Mouse (Mus musculus) limb, embryonic 10.5 days (tissue): ENCODE results near the gene Itprip. TPM values are rescaled to one million over a fixed set of nuclear protein-coding genes. Genes with fewer than 3 reads are reported as not detected.
A peak's percentile ranks its signal among the peaks of the same experiment; 100 is the strongest.

Experiments
- DNase-seq: peaks from one replicate; pipeline ENCODE4 v3.0.0-alpha.2; 2017; ENCODE audit warnings: low spot score
- H3K27ac ChIP-seq: fragments of 300-500 bp; sonication (generic); 2 replicates; pipeline ENCODE4 v1.5.1; 2016; ENCODE audit warnings: mild to moderate bottlenecking
- H3K27me3 ChIP-seq: fragments of 300-500 bp; sonication (generic); 2 replicates; pipeline ENCODE4 v1.6.1; 2016; ENCODE audit warnings: low read depth, mild to moderate bottlenecking; ENCODE audit not compliant: poor library complexity, severe bottlenecking
- H3K36me3 ChIP-seq: fragments of 300-500 bp; sonication (generic); 2 replicates; pipeline ENCODE4 v1.6.1; 2016; ENCODE audit warnings: mild to moderate bottlenecking, moderate library complexity
- H3K4me1 ChIP-seq: fragments of 300-500 bp; sonication (generic); 2 replicates; pipeline ENCODE4 v1.6.1; 2016
- H3K4me3 ChIP-seq: fragments of 300-500 bp; sonication (generic); 2 replicates; pipeline ENCODE4 v1.5.1; 2016; ENCODE audit warnings: mild to moderate bottlenecking, moderate library complexity
- H3K9me3 ChIP-seq: fragments of 300-500 bp; sonication (generic); replicated peaks from 2 replicates; pipeline ENCODE4 v1.6.1; 2016; ENCODE audit warnings: mild to moderate bottlenecking
- WGBS: fragments of 180-500 bp; shearing (Covaris S2); methylation state at CpG from one replicate; pipeline ENCODE4 v1.1.7; 2016; 5-methylcytosine and 5-hydroxymethylcytosine counted together
- polyA plus RNA-seq: library from polyadenylated mRNA; unstranded; fragments of >200 nt; fragmentation: Nextera tagmentation; extraction: Ambion mirVana; gene quantifications from 2 replicates; pipeline ENCODE4 v1.2.1, GENCODE M21; 2016

Gene Itprip
- polyA plus RNA-seq, 1 experiment from 2014 or later = 27.5 TPM

DNA sequence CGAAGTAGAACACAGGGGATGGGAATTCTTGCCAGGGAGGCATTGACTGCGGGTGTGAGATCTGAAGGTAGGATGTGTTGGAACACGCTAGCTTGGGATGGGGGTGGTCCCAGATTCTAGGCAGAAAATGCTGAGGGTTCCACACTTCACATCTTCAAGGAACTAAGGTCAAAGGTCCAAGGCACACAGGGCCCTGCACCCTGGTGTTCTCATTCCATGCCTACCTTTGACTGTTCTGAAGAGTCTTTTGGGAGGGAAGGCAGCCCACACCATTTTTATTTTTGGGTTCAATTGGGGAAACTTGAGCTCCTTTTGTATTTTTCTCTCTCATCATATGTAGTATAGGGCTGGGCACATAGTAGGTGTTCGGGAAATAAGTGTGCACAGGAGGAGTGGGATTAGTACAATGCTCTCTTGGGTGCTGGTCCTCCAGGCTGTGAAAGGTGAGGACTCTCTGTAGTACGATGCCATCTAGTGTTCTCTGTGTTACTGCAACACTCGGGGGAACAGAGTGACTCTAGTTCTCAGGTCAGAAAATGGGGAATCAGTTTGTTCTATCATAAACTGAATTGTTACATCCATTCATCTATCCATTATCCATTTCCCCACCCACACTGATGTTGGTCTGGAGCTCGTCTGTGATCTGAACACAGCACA lies 13.0 kb upstream of the Itprip start:
- Histone ChIP-seq H3K4me1 (peaks cover 3% of the 10 kb centered on the region; the same call in 1 of the 2 replicates), H3K4me3 (no peak overlapping the region), H3K36me3 (no peaks in the 10 kb centered on the region), H3K27ac (no peak overlapping the region), H3K27me3 (no peaks in the 10 kb centered on the region), H3K9me3 (no peaks in the 10 kb centered on the region)
- 47% methylated on average over 7 of the region's 7 CpGs for WGBS
- no peak for DNase-seq

DNA sequence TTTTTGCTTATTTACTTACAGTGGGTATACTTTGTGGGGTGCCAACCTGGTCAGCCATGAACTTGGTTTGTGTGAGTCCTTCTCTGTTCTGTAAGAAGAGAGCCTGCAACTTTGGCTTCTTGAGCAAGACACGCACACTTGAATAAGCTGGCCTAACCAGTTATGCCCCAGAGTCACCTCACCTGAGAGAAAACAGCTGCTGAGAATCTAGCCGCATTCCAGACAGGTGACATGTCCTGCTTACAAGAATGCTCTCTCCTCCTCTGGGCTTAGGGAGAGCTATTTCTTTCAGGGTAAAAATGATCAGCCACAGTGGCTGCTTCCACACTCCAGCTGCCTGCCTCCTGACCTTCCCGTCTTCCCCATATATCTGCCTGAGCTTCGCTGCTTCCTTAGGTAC lies 9.9 kb upstream of the Itprip start:
- Histone ChIP-seq H3K9me3 (no peaks in the 10 kb centered on the region), H3K27me3 (no peaks in the 10 kb centered on the region), H3K36me3 (no peaks in the 10 kb centered on the region), H3K4me1 (peaks cover 2% of the 10 kb centered on the region; the same call in 1 of the 2 replicates), H3K4me3 (no peak overlapping the region), H3K27ac (no peak overlapping the region)
- DNase-seq = no peak
- WGBS = 82% methylated on average over 4 of the region's 4 CpGs

DNA sequence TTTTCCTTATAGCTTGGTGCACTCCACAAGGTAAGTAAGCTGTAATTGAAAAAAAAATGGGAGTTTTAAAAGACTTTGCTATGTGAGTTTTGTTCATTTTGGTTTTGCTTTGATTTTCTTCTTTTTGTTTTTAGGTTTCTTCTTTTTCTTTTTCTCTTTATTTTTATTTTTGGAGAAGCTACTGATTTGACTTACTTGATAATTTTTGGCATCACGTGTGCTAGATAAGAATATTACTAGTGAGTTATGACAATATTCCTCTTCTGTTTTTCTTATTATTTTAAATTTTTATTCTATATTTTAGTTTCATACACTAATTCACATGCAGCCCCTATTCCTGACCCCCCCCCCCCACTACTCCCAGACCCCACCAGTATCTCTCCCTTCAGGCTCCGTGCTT lies 7.9 kb upstream of the Itprip start:
- no peak for DNase-seq

DNA sequence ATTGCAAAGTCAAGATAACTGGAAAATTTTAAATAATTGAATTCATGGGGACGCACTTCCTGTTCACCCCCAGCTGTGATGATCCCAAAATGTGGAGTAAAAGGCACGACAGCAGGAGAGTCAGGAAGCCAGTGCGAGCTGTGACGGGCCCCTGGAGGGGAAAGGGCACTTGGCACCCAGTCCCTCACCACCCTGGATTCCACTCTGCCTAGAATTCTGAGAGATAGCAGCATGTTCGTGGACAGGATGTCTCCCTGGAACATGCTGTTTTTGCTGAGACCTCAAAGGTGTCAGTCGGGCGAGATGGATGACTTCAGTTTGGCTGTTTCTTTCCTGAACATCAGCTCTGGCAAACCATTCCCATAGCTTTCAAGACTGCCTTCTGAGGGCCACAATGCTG lies 6.7 kb upstream of the Itprip start:
- no peaks in the 10 kb centered on the region for H3K27me3 ChIP-seq
- no peaks in the 10 kb centered on the region for H3K36me3 ChIP-seq
- H3K27ac ChIP-seq = no peak overlapping the region
- DNase-seq = no peak
- no peaks in the 10 kb centered on the region for H3K4me1 ChIP-seq
- no peak overlapping the region for H3K4me3 ChIP-seq
- WGBS = 78% methylated on average over 7 of the region's 7 CpGs
- H3K9me3 ChIP-seq = no peaks in the 10 kb centered on the region

More for the DNA sequence above, 7.9 kb upstream of the Itprip start:
- WGBS = 94% methylated on average over 2 of the region's 2 CpGs
- Histone ChIP-seq H3K36me3 (no peaks in the 10 kb centered on the region), H3K4me3 (no peak overlapping the region), H3K9me3 (no peaks in the 10 kb centered on the region), H3K27me3 (no peaks in the 10 kb centered on the region), H3K4me1 (no peaks in the 10 kb centered on the region), H3K27ac (no peak overlapping the region)

DNA sequence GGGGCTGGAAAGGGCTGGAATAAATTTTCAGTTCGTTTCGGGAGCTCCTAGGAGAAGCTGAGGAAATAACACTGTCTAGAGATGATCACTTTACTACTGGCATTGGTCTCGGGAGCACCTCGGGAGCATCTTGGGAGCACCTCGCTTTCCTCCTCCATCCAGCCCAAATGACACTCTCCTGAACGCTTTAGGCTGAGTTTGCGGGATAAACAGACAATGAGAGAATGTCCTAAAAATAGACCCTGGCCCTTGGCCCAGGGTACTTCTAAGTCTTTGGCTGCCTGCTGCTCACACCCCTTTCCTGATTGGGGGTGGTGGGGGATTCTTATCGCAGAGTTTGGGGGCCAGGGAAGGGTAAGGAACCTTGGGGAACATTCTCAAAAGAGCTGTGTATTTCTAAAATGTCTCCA lies 872 bp upstream of the Itprip start:
- WGBS = 10% methylated on average over 8 of the region's 8 CpGs
- peak overlapping the region; percentile 94 for H3K4me3 ChIP-seq
- peaks cover 32% of the 10 kb centered on the region for H3K4me1 ChIP-seq
- no peaks in the 10 kb centered on the region for H3K27me3 ChIP-seq
- no peaks in the 10 kb centered on the region for H3K36me3 ChIP-seq
- peak; percentile 53 for DNase-seq
- H3K27ac ChIP-seq = peak overlapping the region; percentile 98
- no peaks in the 10 kb centered on the region for H3K9me3 ChIP-seq

DNA sequence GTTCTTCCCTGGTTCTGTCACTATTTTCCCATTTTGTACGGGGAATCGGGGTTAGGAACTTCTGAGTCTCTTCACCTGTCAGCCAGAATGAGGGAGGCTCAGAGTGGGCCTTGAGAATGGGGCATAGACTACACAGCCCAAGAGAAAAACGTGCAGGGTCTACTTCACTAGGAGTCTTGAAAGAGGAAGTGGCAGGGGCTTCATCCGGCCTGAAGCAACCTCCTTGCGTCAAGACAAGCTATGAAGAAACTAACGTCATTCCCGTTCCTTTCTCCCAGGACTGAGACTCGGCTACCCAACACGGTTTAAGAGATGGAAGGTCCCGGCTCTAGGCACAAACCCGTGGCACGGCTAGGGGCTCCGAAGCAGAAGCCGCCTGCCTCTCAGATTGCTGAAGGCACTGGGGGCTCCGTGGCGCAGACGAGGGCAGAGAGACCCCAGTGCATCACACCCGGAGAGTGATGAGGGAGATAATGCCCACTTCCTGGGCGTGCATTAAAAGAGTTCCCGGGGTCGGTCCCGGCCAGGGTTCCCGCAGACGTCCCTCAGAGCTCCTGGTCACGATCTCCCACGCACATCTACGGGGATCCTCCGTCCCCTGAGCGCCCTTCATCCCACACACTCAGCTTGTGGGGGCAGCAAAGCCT lies 521 bp downstream of the Itprip start:
- WGBS = under 1% methylated on average over 29 of the region's 29 CpGs

DNA sequence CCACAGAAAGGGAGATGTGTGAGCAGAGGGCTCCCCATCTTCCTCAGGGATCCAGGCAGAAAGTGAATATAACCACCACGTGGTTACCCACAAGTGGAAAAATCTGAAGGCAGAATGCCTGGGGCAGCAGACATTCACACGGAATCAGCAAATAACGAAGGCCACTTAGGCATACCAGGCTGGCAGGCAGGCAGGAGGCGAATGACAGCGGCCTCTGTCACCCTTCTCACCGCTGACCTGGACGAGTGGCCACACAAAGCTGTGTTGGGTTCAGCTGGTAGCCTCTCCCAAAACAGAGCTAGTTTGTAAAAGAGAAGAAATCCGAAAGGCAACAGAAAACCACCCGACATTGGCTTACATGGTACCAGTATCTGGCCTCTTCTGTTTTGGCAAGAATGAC lies 1.1 kb downstream of the Itprip start:
- H3K4me3 ChIP-seq = peak overlapping the region; percentile 94
- no peaks in the 10 kb centered on the region for H3K27me3 ChIP-seq
- H3K36me3 ChIP-seq = no peaks in the 10 kb centered on the region
- no peaks in the 10 kb centered on the region for H3K9me3 ChIP-seq
- WGBS = 21% methylated on average over 9 of the region's 9 CpGs
- H3K27ac ChIP-seq = peak overlapping the region; percentile 98
- DNase-seq = no peak
- peaks cover 37% of the 10 kb centered on the region for H3K4me1 ChIP-seq

More for the DNA sequence above, 521 bp downstream of the Itprip start:
- H3K4me3 ChIP-seq = peak overlapping the region; percentile 94
- no peaks in the 10 kb centered on the region for H3K36me3 ChIP-seq
- no peak for DNase-seq
- no peaks in the 10 kb centered on the region for H3K9me3 ChIP-seq
- H3K27me3 ChIP-seq = no peaks in the 10 kb centered on the region
- H3K27ac ChIP-seq = peak overlapping the region; percentile 98
- peaks cover 32% of the 10 kb centered on the region for H3K4me1 ChIP-seq

DNA sequence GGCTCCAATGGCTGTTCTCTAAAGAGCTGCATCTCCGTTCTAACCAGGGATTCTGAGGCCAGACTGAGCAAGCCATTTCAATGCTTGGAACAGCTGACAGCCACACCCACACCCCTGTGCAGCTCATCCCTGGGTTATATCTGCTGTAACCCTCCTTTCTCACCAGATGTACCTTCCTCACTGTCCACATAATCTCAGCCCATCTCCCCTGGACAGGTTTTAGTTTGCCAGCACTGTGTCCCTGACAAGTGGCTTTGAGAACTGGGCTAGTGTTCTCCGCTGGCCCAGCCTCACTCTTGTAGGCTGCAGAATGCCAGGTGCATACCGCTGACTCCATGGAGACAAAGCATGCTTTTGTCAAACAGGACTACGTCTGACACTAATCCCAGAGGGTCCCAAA lies 1.7 kb downstream of the Itprip start:
- WGBS = 45% methylated on average over 4 of the region's 4 CpGs

DNA sequence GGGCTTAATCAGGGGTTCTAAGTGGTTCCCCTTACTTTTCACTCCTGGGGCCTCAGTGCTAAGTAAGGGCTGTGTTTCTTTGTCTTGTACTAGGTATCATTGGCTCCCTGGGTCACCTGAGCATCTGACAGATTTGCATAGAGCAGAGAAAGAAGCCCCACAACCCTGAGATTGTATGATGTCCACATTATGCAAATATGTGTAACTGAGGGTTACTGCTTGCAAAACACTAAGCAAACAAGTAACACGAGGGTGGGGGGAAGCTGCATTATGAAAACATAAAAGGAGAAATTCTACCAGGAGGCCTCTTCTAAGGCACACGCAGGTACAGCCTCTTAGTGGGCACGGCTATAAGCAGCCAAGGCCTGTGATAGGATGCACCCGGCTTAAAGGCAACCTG lies 3.8 kb downstream of the Itprip start:
- no peaks in the 10 kb centered on the region for H3K27me3 ChIP-seq
- H3K36me3 ChIP-seq = peaks cover 17% of the 10 kb centered on the region
- 88% methylated on average over 4 of the region's 4 CpGs for WGBS
- no peak for DNase-seq
- no peak overlapping the region for H3K4me3 ChIP-seq
- H3K27ac ChIP-seq = no peak overlapping the region
- H3K4me1 ChIP-seq = peaks cover 49% of the 10 kb centered on the region
- H3K9me3 ChIP-seq = no peaks in the 10 kb centered on the region

More for the DNA sequence above, 1.7 kb downstream of the Itprip start:
- Histone ChIP-seq H3K27me3 (no peaks in the 10 kb centered on the region), H3K9me3 (no peaks in the 10 kb centered on the region), H3K36me3 (peaks cover under 1% of the 10 kb centered on the region; the same call in 1 of the 2 replicates), H3K4me1 (peaks cover 40% of the 10 kb centered on the region), H3K4me3 (peak overlapping the region; percentile 94), H3K27ac (no peak overlapping the region)
- no peak for DNase-seq

DNA sequence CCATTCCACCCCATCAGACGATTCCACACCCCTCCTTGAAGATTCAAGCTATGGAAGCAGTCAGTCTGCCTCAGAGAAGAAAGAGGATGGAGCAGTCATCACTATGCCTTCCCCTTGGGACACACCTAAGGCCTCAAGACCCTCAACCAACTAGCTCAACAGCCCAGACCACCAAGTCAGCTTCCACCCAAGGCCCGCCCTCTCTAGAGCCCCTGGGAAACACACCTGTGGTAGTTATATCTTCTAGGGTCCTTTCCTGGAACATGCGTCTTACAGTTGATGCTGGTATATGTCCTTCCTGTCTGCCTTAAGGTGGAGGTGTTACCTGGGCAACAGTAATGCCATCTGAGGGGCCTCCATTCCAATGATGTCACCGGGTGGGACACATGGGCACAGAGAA lies 4.9 kb downstream of the Itprip start:
- Histone ChIP-seq H3K9me3 (no peaks in the 10 kb centered on the region), H3K4me3 (no peak overlapping the region), H3K27me3 (no peaks in the 10 kb centered on the region), H3K4me1 (peaks cover 54% of the 10 kb centered on the region), H3K36me3 (peaks cover 17% of the 10 kb centered on the region), H3K27ac (no peak overlapping the region)
- 93% methylated on average over 4 of the region's 4 CpGs for WGBS
- DNase-seq = no peak

DNA sequence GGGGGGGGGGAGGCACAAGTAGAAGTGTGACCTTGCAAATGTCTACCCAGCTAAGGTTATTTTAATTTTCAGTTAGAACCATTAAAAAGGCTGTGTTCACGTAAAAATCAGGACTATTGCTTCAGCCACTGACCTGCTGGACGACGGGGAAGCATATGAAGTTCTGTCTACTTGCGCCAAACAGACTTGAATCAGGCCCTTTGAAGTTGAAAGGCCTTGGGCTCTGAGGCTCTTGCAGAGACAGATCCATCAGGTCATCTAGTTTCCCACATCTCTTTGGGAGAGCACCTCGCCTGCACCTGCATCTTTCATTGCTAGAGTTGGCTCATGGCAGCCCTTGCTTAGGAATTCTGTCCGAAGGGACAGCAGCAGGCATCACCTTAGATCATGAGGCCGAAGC lies 5.8 kb downstream of the Itprip start:
- H3K4me3 ChIP-seq = no peak overlapping the region
- H3K27me3 ChIP-seq = no peaks in the 10 kb centered on the region
- no peak for DNase-seq
- H3K9me3 ChIP-seq = no peaks in the 10 kb centered on the region
- peaks cover 60% of the 10 kb centered on the region for H3K4me1 ChIP-seq
- H3K36me3 ChIP-seq = peaks cover 17% of the 10 kb centered on the region
- no peak overlapping the region for H3K27ac ChIP-seq
- 71% methylated on average over 7 of the region's 7 CpGs for WGBS

DNA sequence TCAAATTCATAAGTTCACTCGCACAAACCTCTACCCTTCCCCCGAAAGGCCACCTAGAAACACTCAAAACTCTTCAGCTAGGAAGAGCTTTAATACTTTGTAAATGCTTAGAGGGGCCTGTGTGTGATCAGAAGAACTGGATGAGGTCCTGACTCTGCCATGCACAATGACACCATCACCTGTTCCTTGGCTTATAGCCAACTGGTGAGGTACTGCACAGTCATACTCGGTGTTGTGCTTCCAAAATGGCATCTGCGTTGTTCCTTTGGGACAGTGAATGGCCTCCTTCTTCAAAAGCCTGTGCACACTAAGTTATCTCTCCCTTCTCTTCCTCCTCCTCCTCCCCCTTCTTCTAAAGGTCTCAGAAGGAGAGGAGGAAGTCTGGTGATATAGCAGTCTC lies 8.3 kb downstream of the Itprip start:
- 94% methylated on average over 4 of the region's 4 CpGs for WGBS
- no peaks in the 10 kb centered on the region for H3K27me3 ChIP-seq
- peaks cover 27% of the 10 kb centered on the region for H3K36me3 ChIP-seq
- H3K27ac ChIP-seq = peak overlapping the region; percentile 98
- H3K4me3 ChIP-seq = no peak overlapping the region
- H3K9me3 ChIP-seq = no peaks in the 10 kb centered on the region
- H3K4me1 ChIP-seq = peaks cover 45% of the 10 kb centered on the region
- DNase-seq = no peak

DNA sequence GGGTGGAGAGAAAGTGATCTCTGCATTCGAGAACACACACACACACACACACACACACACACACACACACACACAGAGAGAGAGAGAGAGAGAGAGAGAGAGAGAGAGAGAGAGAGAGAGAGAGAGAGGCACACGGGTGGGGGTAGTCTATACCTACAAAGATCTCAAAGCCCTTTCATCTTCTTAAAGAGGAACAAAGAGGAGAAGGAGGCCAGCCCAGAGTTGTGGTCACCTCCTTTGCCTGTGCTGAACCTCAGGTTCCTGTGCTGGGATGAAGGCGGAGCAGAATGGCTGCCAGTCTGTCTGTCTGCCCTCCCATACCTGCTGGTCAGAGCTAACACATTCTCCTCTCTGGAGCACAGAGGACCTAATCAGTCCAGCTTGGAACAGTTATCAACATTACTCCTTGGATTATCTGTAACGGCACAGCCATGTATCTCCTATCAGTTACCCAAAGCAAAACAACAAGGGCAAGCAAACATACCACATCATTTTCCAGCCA lies 8.9 kb downstream of the Itprip start:
- no peaks in the 10 kb centered on the region for H3K27me3 ChIP-seq
- H3K4me3 ChIP-seq = peak overlapping the region; percentile 52
- no peaks in the 10 kb centered on the region for H3K9me3 ChIP-seq
- H3K36me3 ChIP-seq = peaks cover 32% of the 10 kb centered on the region
- peak overlapping the region; percentile 98 for H3K27ac ChIP-seq
- peaks cover 51% of the 10 kb centered on the region for H3K4me1 ChIP-seq
- no peak for DNase-seq
- WGBS = 45% methylated on average over 3 of the region's 4 CpGs
